Mouse (Mus musculus) E14TG2a.4 (cell line): ENCODE measurements around the gene Mbnl2.
A peak's percentile ranks its signal among the peaks of the same experiment; 100 is the strongest.

Source experiments
- H3K27me3 ChIP-seq: 2 replicates; pipeline ENCODE4 v1.6.1; 2014; ENCODE audit warnings: low read length, control low read depth; ENCODE audit not compliant: insufficient read depth
- H3K36me3 ChIP-seq: 2 replicates; pipeline ENCODE4 v1.6.1; 2014; ENCODE audit warnings: low read length, control low read depth; ENCODE audit not compliant: insufficient read depth
- H3K4me1 ChIP-seq: replicated peaks from 2 replicates; pipeline ENCODE4 v1.6.1; 2014; ENCODE audit warnings: low read depth, low read length, control low read depth
- H3K4me3 ChIP-seq: replicated peaks from 2 replicates; pipeline ENCODE4 v1.5.1; 2014; ENCODE audit warnings: mild to moderate bottlenecking, low read length
- H3K9me3 ChIP-seq: 2 replicates; pipeline ENCODE4 v1.6.1; 2014; ENCODE audit warnings: low read length, control low read depth
- CTCF ChIP-seq: conservative IDR thresholded peaks from 2 replicates; pipeline ENCODE4 v1.5.1; 2014; ENCODE audit warnings: low read length
- NANOG ChIP-seq: IDR thresholded peaks from 2 replicates; pipeline ENCODE4 v1.6.1; 2014; ENCODE audit warnings: borderline replicate concordance, low read length, mixed read lengths
- POU5F1 ChIP-seq: IDR thresholded peaks from 2 replicates; pipeline ENCODE4 v1.6.1; 2014; ENCODE audit warnings: low read length, borderline replicate concordance

Mbnl2 gene

GRCm38 (mm10) chr14:120289528-120289927 is 14.1 kb downstream of the Mbnl2 start:
- H3K9me3 ChIP-seq, result no peaks in the 10 kb centered on the region
- no peak for TF ChIP-seq POU5F1
- TF ChIP-seq CTCF, result no peak
- no peak for TF ChIP-seq NANOG
- no peaks in the 10 kb centered on the region for H3K27me3 ChIP-seq
- no peak overlapping the region for H3K4me3 ChIP-seq
- peaks cover 49% of the 10 kb centered on the region for H3K4me1 ChIP-seq
- H3K36me3 ChIP-seq, result no peaks in the 10 kb centered on the region

GRCm38 (mm10) chr14:120291226-120291757 is 15.8 kb downstream of the Mbnl2 start:
- H3K27me3 ChIP-seq, result no peaks in the 10 kb centered on the region
- peaks cover 46% of the 10 kb centered on the region for H3K4me1 ChIP-seq
- H3K36me3 ChIP-seq, result no peaks in the 10 kb centered on the region
- TF ChIP-seq POU5F1 (no peak), NANOG (no peak), CTCF (no peak)
- no peak overlapping the region for H3K4me3 ChIP-seq
- no peaks in the 10 kb centered on the region for H3K9me3 ChIP-seq

- no peak for TF ChIP-seq POU5F1
- no peak for TF ChIP-seq NANOG
- TF ChIP-seq CTCF, result no peak
- Histone ChIP-seq H3K27me3 (no peaks in the 10 kb centered on the region), H3K9me3 (no peaks in the 10 kb centered on the region), H3K36me3 (no peaks in the 10 kb centered on the region), H3K4me1 (peaks cover 46% of the 10 kb centered on the region), H3K4me3 (no peak overlapping the region)
Observed at GRCm38 (mm10) chr14:120292133-120292532, 16.7 kb downstream of the Mbnl2 start.

GRCm38 (mm10) chr14:120292617-120293195 is 17.2 kb downstream of the Mbnl2 start:
- TF ChIP-seq NANOG, result no peak
- H3K4me1 ChIP-seq, result peaks cover 42% of the 10 kb centered on the region
- H3K9me3 ChIP-seq, result no peaks in the 10 kb centered on the region
- H3K4me3 ChIP-seq, result no peak overlapping the region
- H3K27me3 ChIP-seq, result no peaks in the 10 kb centered on the region
- H3K36me3 ChIP-seq, result no peaks in the 10 kb centered on the region

GRCm38 (mm10) chr14:120294480-120294879 is 19.0 kb downstream of the Mbnl2 start:
- no peak for TF ChIP-seq NANOG
- no peak for TF ChIP-seq POU5F1
- TF ChIP-seq CTCF, result no peak
- no peak overlapping the region for H3K4me3 ChIP-seq
- H3K27me3 ChIP-seq, result no peaks in the 10 kb centered on the region
- H3K36me3 ChIP-seq, result no peaks in the 10 kb centered on the region
- no peaks in the 10 kb centered on the region for H3K9me3 ChIP-seq
- H3K4me1 ChIP-seq, result peaks cover 28% of the 10 kb centered on the region

- no peaks in the 10 kb centered on the region for H3K27me3 ChIP-seq
- no peaks in the 10 kb centered on the region for H3K9me3 ChIP-seq
- H3K4me3 ChIP-seq, result no peak overlapping the region
- peaks cover 28% of the 10 kb centered on the region for H3K4me1 ChIP-seq
- H3K36me3 ChIP-seq, result no peaks in the 10 kb centered on the region
- TF ChIP-seq POU5F1 (no peak), CTCF (no peak), NANOG (no peak)
Observed at GRCm38 (mm10) chr14:120295355-120296220, 20.1 kb downstream of the Mbnl2 start.

GRCm38 (mm10) chr14:120296231-120297006 is 20.9 kb downstream of the Mbnl2 start:
- 0 out of 2 replicates have a peak overlapping the region, but pooled peaks have one; percentile 10 for H3K4me3 ChIP-seq
- peaks cover 28% of the 10 kb centered on the region for H3K4me1 ChIP-seq
- no peaks in the 10 kb centered on the region for H3K9me3 ChIP-seq
- no peaks in the 10 kb centered on the region for H3K27me3 ChIP-seq
- TF ChIP-seq CTCF, result no peak
- no peaks in the 10 kb centered on the region for H3K36me3 ChIP-seq

- no peaks in the 10 kb centered on the region for H3K27me3 ChIP-seq
- peaks cover 23% of the 10 kb centered on the region for H3K4me1 ChIP-seq
- no peaks in the 10 kb centered on the region for H3K9me3 ChIP-seq
- no peak for TF ChIP-seq CTCF
- TF ChIP-seq NANOG, result no peak
- TF ChIP-seq POU5F1, result no peak
- no peaks in the 10 kb centered on the region for H3K36me3 ChIP-seq
- H3K4me3 ChIP-seq, result no peak overlapping the region
Observed at GRCm38 (mm10) chr14:120297137-120297749, 21.8 kb downstream of the Mbnl2 start.
